Mouse (Mus musculus): ENCODE data around the gene Plekhg1. TPM values are rescaled to one million over a fixed set of nuclear protein-coding genes. Genes with fewer than 3 reads are reported as not detected.

Plekhg1 gene
- polyA plus RNA-seq, 1 experiment from 2014 or later: 5.9 TPM

GRCm38 (mm10) chr10:3746794-3747518 is 6.8 kb downstream of the Plekhg1 start:
- Histone ChIP-seq H3K9ac (no peak overlapping the region), H3K27ac (peak overlapping the region; percentile 6; the same call in 1 of the 2 replicates), H3K4me3 (replicated peaks) (no peak overlapping the region), H3K36me3 (no peaks in the 10 kb centered on the region), H3K4me1 (replicated peaks) (peaks cover 6% of the 10 kb centered on the region; the same call in 1 of the 2 replicates), H3K27me3 (replicated peaks) (no peaks in the 10 kb centered on the region), H3K9me3 (no peaks in the 10 kb centered on the region), H3K4me2 (replicated peaks) (no peak overlapping the region)
- WGBS: 33% methylated on average over 3 of the region's 3 CpGs
- ATAC-seq: peak; percentile 88

GRCm38 (mm10) chr10:3749580-3749979 is 9.4 kb downstream of the Plekhg1 start:
- H3K9ac ChIP-seq: no peak overlapping the region
- no peaks in the 10 kb centered on the region for H3K9me3 ChIP-seq
- H3K27ac ChIP-seq: no peak overlapping the region
- ATAC-seq: peak; percentile 83
- H3K4me3 ChIP-seq (replicated peaks): no peak overlapping the region
- no peaks in the 10 kb centered on the region for H3K36me3 ChIP-seq
- peaks cover 6% of the 10 kb centered on the region; the same call in 1 of the 2 replicates for H3K4me1 ChIP-seq (replicated peaks)
- no peak overlapping the region for H3K4me2 ChIP-seq (replicated peaks)
- WGBS: 55% methylated on average over 1 of the region's 1 CpGs
- no peaks in the 10 kb centered on the region for H3K27me3 ChIP-seq (replicated peaks)

- 74% methylated on average over 5 of the region's 5 CpGs for WGBS
- H3K9me3 ChIP-seq: no peaks in the 10 kb centered on the region
- H3K27ac ChIP-seq: no peak overlapping the region
- H3K36me3 ChIP-seq: no peaks in the 10 kb centered on the region
- H3K4me2 ChIP-seq (replicated peaks): no peak overlapping the region
- no peak overlapping the region for H3K4me3 ChIP-seq (replicated peaks)
- no peaks in the 10 kb centered on the region for H3K27me3 ChIP-seq (replicated peaks)
- no peak overlapping the region for H3K9ac ChIP-seq
- no peak for ATAC-seq
- H3K4me1 ChIP-seq (replicated peaks): no peaks in the 10 kb centered on the region
These were observed 21.8 kb downstream of the Plekhg1 start for GRCm38 (mm10) chr10:3761992-3762391.

GRCm38 (mm10) chr10:3763199-3763598 is 23.0 kb downstream of the Plekhg1 start:
- H3K36me3 ChIP-seq: no peaks in the 10 kb centered on the region
- ATAC-seq: no peak
- no peak overlapping the region for H3K9ac ChIP-seq
- no peak overlapping the region for H3K27ac ChIP-seq
- no peaks in the 10 kb centered on the region for H3K4me1 ChIP-seq (replicated peaks)
- H3K9me3 ChIP-seq: no peaks in the 10 kb centered on the region
- H3K27me3 ChIP-seq (replicated peaks): no peaks in the 10 kb centered on the region
- no peak overlapping the region for H3K4me3 ChIP-seq (replicated peaks)
- no peak overlapping the region for H3K4me2 ChIP-seq (replicated peaks)
- 36% methylated on average over 3 of the region's 3 CpGs for WGBS

GRCm38 (mm10) chr10:3769131-3769530 is 29.0 kb downstream of the Plekhg1 start:
- peak; percentile 58; the same call in 1 of the 2 replicates for ATAC-seq
- WGBS: 53% methylated on average over 5 of the region's 5 CpGs

GRCm38 (mm10) chr10:3774330-3774729 is 34.2 kb downstream of the Plekhg1 start:
- Histone ChIP-seq H3K36me3 (no peaks in the 10 kb centered on the region), H3K4me1 (replicated peaks) (no peaks in the 10 kb centered on the region; the same call in 1 of the 2 replicates), H3K9me3 (no peaks in the 10 kb centered on the region), H3K4me3 (replicated peaks) (no peak overlapping the region), H3K4me2 (replicated peaks) (no peak overlapping the region), H3K9ac (no peak overlapping the region), H3K27ac (no peak overlapping the region), H3K27me3 (replicated peaks) (no peaks in the 10 kb centered on the region)
- ATAC-seq: no peak
- WGBS: 64% methylated on average over 2 of the region's 2 CpGs

More at GRCm38 (mm10) chr10:3769131-3769530, 29.0 kb downstream of the Plekhg1 start:
- no peak overlapping the region for H3K4me2 ChIP-seq (replicated peaks)
- H3K36me3 ChIP-seq: no peaks in the 10 kb centered on the region
- no peaks in the 10 kb centered on the region for H3K9me3 ChIP-seq
- H3K4me1 ChIP-seq (replicated peaks): 0 out of 2 replicates have a peak, but pooled peaks cover 3% of the 10 kb centered on the region
- H3K27ac ChIP-seq: no peak overlapping the region
- H3K9ac ChIP-seq: no peak overlapping the region
- no peak overlapping the region for H3K4me3 ChIP-seq (replicated peaks)
- no peaks in the 10 kb centered on the region for H3K27me3 ChIP-seq (replicated peaks)

GRCm38 (mm10) chr10:3776761-3777160 is 36.6 kb downstream of the Plekhg1 start:
- Histone ChIP-seq H3K4me2 (replicated peaks) (no peak overlapping the region), H3K9me3 (no peaks in the 10 kb centered on the region), H3K4me3 (replicated peaks) (no peak overlapping the region), H3K27me3 (replicated peaks) (no peaks in the 10 kb centered on the region), H3K9ac (no peak overlapping the region), H3K36me3 (no peaks in the 10 kb centered on the region), H3K4me1 (replicated peaks) (no peaks in the 10 kb centered on the region; the same call in 1 of the 2 replicates), H3K27ac (no peak overlapping the region)
- peak; percentile 62; the same call in 1 of the 2 replicates for ATAC-seq
- WGBS: 69% methylated on average over 2 of the region's 2 CpGs

- Histone ChIP-seq H3K9me3 (no peaks in the 10 kb centered on the region), H3K36me3 (no peaks in the 10 kb centered on the region), H3K27ac (no peak overlapping the region), H3K4me2 (replicated peaks) (no peak overlapping the region), H3K4me3 (replicated peaks) (no peak overlapping the region), H3K9ac (no peak overlapping the region), H3K27me3 (replicated peaks) (no peaks in the 10 kb centered on the region), H3K4me1 (replicated peaks) (no peaks in the 10 kb centered on the region)
- 79% methylated on average over 4 of the region's 4 CpGs for WGBS
- ATAC-seq: no peak
These were observed 45.2 kb downstream of the Plekhg1 start for GRCm38 (mm10) chr10:3785362-3785761.

- Histone ChIP-seq H3K4me3 (replicated peaks) (no peak overlapping the region), H3K4me2 (replicated peaks) (no peak overlapping the region), H3K36me3 (no peaks in the 10 kb centered on the region), H3K9ac (no peak overlapping the region), H3K27ac (no peak overlapping the region), H3K4me1 (replicated peaks) (no peaks in the 10 kb centered on the region), H3K9me3 (no peaks in the 10 kb centered on the region), H3K27me3 (replicated peaks) (no peaks in the 10 kb centered on the region)
- ATAC-seq: peak; percentile 66
- 70% methylated on average over 4 of the region's 4 CpGs for WGBS
These were observed 46.4 kb downstream of the Plekhg1 start for GRCm38 (mm10) chr10:3786531-3786930.

GRCm38 (mm10) chr10:3787006-3787405 is 46.8 kb downstream of the Plekhg1 start:
- no peak overlapping the region for H3K9ac ChIP-seq
- no peak overlapping the region for H3K4me2 ChIP-seq (replicated peaks)
- no peaks in the 10 kb centered on the region for H3K36me3 ChIP-seq
- peak; percentile 77 for ATAC-seq
- 40% methylated on average over 5 of the region's 5 CpGs for WGBS
- no peaks in the 10 kb centered on the region for H3K4me1 ChIP-seq (replicated peaks)
- no peaks in the 10 kb centered on the region for H3K9me3 ChIP-seq
- H3K27me3 ChIP-seq (replicated peaks): no peaks in the 10 kb centered on the region
- no peak overlapping the region for H3K4me3 ChIP-seq (replicated peaks)
- H3K27ac ChIP-seq: no peak overlapping the region

GRCm38 (mm10) chr10:3793825-3794224 is 53.7 kb downstream of the Plekhg1 start:
- Histone ChIP-seq H3K27me3 (replicated peaks) (no peaks in the 10 kb centered on the region), H3K27ac (no peak overlapping the region), H3K36me3 (no peaks in the 10 kb centered on the region), H3K4me3 (replicated peaks) (no peak overlapping the region), H3K9me3 (no peaks in the 10 kb centered on the region), H3K4me1 (replicated peaks) (no peaks in the 10 kb centered on the region), H3K9ac (no peak overlapping the region), H3K4me2 (replicated peaks) (no peak overlapping the region)
- WGBS: 57% methylated on average over 3 of the region's 3 CpGs
- no peak for ATAC-seq

GRCm38 (mm10) chr10:3799455-3799854 is 59.3 kb downstream of the Plekhg1 start:
- no peaks in the 10 kb centered on the region for H3K36me3 ChIP-seq
- no peak overlapping the region for H3K9ac ChIP-seq
- no peak overlapping the region for H3K4me3 ChIP-seq (replicated peaks)
- H3K9me3 ChIP-seq: no peaks in the 10 kb centered on the region
- no peak overlapping the region for H3K27ac ChIP-seq
- no peaks in the 10 kb centered on the region for H3K27me3 ChIP-seq (replicated peaks)
- H3K4me2 ChIP-seq (replicated peaks): no peak overlapping the region
- ATAC-seq: no peak
- H3K4me1 ChIP-seq (replicated peaks): no peaks in the 10 kb centered on the region

- 77% methylated on average over 6 of the region's 6 CpGs for WGBS
- no peak overlapping the region for H3K27ac ChIP-seq
- H3K9ac ChIP-seq: no peak overlapping the region
- ATAC-seq: no peak
- H3K27me3 ChIP-seq (replicated peaks): no peaks in the 10 kb centered on the region
- no peaks in the 10 kb centered on the region for H3K9me3 ChIP-seq
- no peaks in the 10 kb centered on the region for H3K36me3 ChIP-seq
- no peak overlapping the region for H3K4me3 ChIP-seq (replicated peaks)
- H3K4me2 ChIP-seq (replicated peaks): no peak overlapping the region
- H3K4me1 ChIP-seq (replicated peaks): no peaks in the 10 kb centered on the region
These were observed 61.1 kb downstream of the Plekhg1 start for GRCm38 (mm10) chr10:3801254-3801653.

All from intestine, embryonic 15.5 days (tissue).